Mouse (Mus musculus): ENCODE results near the gene Tjp3. TPM values are rescaled to one million over a fixed set of nuclear protein-coding genes. Genes with fewer than 3 reads are reported as not detected.

Gene Tjp3
- polyA plus RNA-seq, 1 experiment from 2014 or later = 3.2 TPM

GRCm38 (mm10) chr10:81318589-81319329, 27.4 kb upstream of the Tjp3 start:
- H3K9me3 ChIP-seq = no peaks in the 10 kb centered on the region
- peak overlapping the region; percentile 98 for H3K4me3 ChIP-seq (replicated peaks)
- peaks cover 4% of the 10 kb centered on the region; the same call in 1 of the 2 replicates for H3K27me3 ChIP-seq
- H3K4me2 ChIP-seq = peak overlapping the region; percentile 87
- WGBS = 92% methylated on average over 13 of the region's 13 CpGs
- peaks cover 50% of the 10 kb centered on the region for H3K4me1 ChIP-seq (replicated peaks)
- ATAC-seq (ENCODE audit: insufficient number of reproducible peaks, insufficient read depth, low FRiP score, low TSS enrichment, low read depth) = no peak
- peak overlapping the region; percentile 86 for H3K27ac ChIP-seq
- peak overlapping the region; percentile 57; the same call in 1 of the 2 replicates for H3K9ac ChIP-seq (replicated peaks)
- H3K36me3 ChIP-seq = peaks cover 65% of the 10 kb centered on the region

GRCm38 (mm10) chr10:81317273-81317672, 25.9 kb upstream of the Tjp3 start:
- H3K4me2 ChIP-seq = peak overlapping the region; percentile 47
- peak overlapping the region; percentile 53; the same call in 1 of the 2 replicates for H3K27ac ChIP-seq
- H3K4me1 ChIP-seq (replicated peaks) = peaks cover 43% of the 10 kb centered on the region
- no peak for ATAC-seq (ENCODE audit: insufficient number of reproducible peaks, insufficient read depth, low FRiP score, low TSS enrichment, low read depth)
- peaks cover 4% of the 10 kb centered on the region; the same call in 1 of the 2 replicates for H3K27me3 ChIP-seq
- peaks cover 65% of the 10 kb centered on the region for H3K36me3 ChIP-seq
- 13% methylated on average over 20 of the region's 20 CpGs for WGBS
- H3K9me3 ChIP-seq = no peaks in the 10 kb centered on the region
- H3K4me3 ChIP-seq (replicated peaks) = peak overlapping the region; percentile 16; the same call in 1 of the 2 replicates
- peak overlapping the region; percentile 51 for H3K9ac ChIP-seq (replicated peaks)

GRCm38 (mm10) chr10:81316338-81317060, 25.1 kb upstream of the Tjp3 start:
- peak overlapping the region; percentile 51; the same call in 1 of the 2 replicates for H3K9ac ChIP-seq (replicated peaks)
- 47% methylated on average over 16 of the region's 16 CpGs for WGBS
- H3K4me3 ChIP-seq (replicated peaks) = peak overlapping the region; percentile 16; the same call in 1 of the 2 replicates
- peak overlapping the region; percentile 47 for H3K4me2 ChIP-seq
- peaks cover 35% of the 10 kb centered on the region for H3K4me1 ChIP-seq (replicated peaks)
- peaks cover 71% of the 10 kb centered on the region for H3K36me3 ChIP-seq
- H3K27me3 ChIP-seq = peaks cover 4% of the 10 kb centered on the region; the same call in 1 of the 2 replicates
- H3K27ac ChIP-seq = 0 out of 2 replicates have a peak overlapping the region, but pooled peaks have one; percentile 53
- H3K9me3 ChIP-seq = no peaks in the 10 kb centered on the region
- ATAC-seq (ENCODE audit: insufficient number of reproducible peaks, insufficient read depth, low FRiP score, low TSS enrichment, low read depth) = no peak

- H3K27ac ChIP-seq = no peak overlapping the region
- peaks cover 80% of the 10 kb centered on the region for H3K36me3 ChIP-seq
- no peak for ATAC-seq (ENCODE audit: insufficient number of reproducible peaks, insufficient read depth, low FRiP score, low TSS enrichment, low read depth)
- peaks cover 4% of the 10 kb centered on the region; the same call in 1 of the 2 replicates for H3K27me3 ChIP-seq
- H3K9me3 ChIP-seq = no peaks in the 10 kb centered on the region
- H3K4me2 ChIP-seq = no peak overlapping the region
- no peak overlapping the region for H3K4me3 ChIP-seq (replicated peaks)
- H3K4me1 ChIP-seq (replicated peaks) = peaks cover 35% of the 10 kb centered on the region
- no peak overlapping the region for H3K9ac ChIP-seq (replicated peaks)
- WGBS = 94% methylated on average over 16 of the region's 16 CpGs
These were observed 24.2 kb upstream of the Tjp3 start for GRCm38 (mm10) chr10:81315587-81315986.

DNA sequence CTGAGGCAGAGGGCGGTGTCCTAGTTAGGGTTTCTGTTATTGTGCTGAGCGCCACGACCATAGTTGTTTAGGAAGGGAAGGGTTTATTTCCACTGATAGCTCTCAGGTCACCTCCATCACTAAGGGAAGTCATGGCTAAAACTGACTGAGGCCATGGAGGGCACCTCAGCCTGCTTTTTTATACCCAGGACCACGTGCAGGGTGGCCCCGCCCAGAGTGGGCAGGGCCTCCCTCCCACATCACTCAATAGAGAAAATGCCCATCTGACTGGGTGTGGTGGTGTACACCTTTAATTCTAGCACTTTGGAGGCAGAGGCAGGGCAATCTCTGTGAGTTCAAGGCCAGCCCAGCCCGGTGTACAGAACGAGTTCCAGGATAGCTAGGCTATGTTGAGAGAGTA, 22.8 kb upstream of the Tjp3 start:
- no peak overlapping the region for H3K27ac ChIP-seq
- H3K4me1 ChIP-seq (replicated peaks) = peaks cover 28% of the 10 kb centered on the region
- no peak overlapping the region for H3K4me2 ChIP-seq
- no peak overlapping the region for H3K4me3 ChIP-seq (replicated peaks)
- no peak for ATAC-seq (ENCODE audit: insufficient number of reproducible peaks, insufficient read depth, low FRiP score, low TSS enrichment, low read depth)
- H3K9me3 ChIP-seq = no peaks in the 10 kb centered on the region
- peaks cover 94% of the 10 kb centered on the region for H3K36me3 ChIP-seq
- H3K9ac ChIP-seq (replicated peaks) = no peak overlapping the region
- WGBS = 79% methylated on average over 7 of the region's 7 CpGs
- peaks cover 4% of the 10 kb centered on the region; the same call in 1 of the 2 replicates for H3K27me3 ChIP-seq

DNA sequence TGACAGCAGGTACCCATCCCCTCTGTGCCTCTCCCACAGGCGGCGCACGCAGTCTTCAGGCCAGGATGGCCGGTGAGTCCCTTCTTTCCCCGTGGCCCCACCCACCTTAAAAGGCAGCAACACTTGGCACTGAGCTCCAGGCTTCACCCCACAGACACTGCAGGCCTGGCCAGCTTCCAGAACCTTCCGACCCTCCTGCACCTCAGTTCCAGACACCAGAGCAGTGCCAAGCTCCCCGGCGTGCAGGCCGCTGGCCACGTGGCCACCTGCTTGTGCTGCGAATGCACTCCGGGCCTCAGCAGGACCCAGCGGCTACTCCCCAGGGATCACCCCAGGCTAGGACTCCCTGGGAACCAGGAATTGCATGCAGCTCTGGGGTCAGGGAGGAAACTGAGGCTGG, 22.2 kb upstream of the Tjp3 start:
- WGBS = 97% methylated on average over 13 of the region's 13 CpGs

DNA sequence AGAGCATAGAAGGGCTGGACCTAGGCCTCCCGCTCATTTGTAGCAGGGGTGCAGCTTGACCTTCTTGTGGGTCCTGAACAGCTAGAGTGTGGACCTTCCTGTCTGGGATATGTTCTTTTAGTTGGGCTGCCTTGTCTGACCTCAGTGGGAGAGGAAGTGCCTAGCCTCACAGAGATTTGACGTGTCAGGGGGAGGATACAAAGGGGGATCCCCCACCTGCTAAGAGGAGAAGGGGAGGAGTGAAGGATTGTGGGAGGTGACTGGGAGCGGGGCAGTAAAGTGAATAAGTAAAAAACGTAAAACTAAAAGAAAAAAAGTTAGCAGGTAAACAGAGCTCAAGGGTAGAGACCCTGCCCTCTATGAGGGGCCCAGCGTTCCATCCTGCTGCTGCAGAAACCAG, 18.2 kb upstream of the Tjp3 start:
- Histone ChIP-seq H3K9me3 (no peaks in the 10 kb centered on the region), H3K4me1 (replicated peaks) (0 out of 2 replicates have a peak, but pooled peaks cover 5% of the 10 kb centered on the region), H3K4me3 (replicated peaks) (no peak overlapping the region), H3K27ac (no peak overlapping the region), H3K27me3 (no peaks in the 10 kb centered on the region), H3K4me2 (no peak overlapping the region), H3K36me3 (peaks cover 97% of the 10 kb centered on the region), H3K9ac (replicated peaks) (no peak overlapping the region)
- no peak for ATAC-seq (ENCODE audit: insufficient number of reproducible peaks, insufficient read depth, low FRiP score, low TSS enrichment, low read depth)
- 87% methylated on average over 5 of the region's 5 CpGs for WGBS

More for the DNA sequence above, 22.2 kb upstream of the Tjp3 start:
- Histone ChIP-seq H3K27ac (no peak overlapping the region), H3K9me3 (no peaks in the 10 kb centered on the region), H3K36me3 (peaks cover 96% of the 10 kb centered on the region), H3K27me3 (peaks cover 4% of the 10 kb centered on the region; the same call in 1 of the 2 replicates), H3K4me1 (replicated peaks) (peaks cover 22% of the 10 kb centered on the region), H3K4me2 (no peak overlapping the region), H3K4me3 (replicated peaks) (no peak overlapping the region), H3K9ac (replicated peaks) (no peak overlapping the region)
- no peak for ATAC-seq (ENCODE audit: insufficient number of reproducible peaks, insufficient read depth, low FRiP score, low TSS enrichment, low read depth)

DNA sequence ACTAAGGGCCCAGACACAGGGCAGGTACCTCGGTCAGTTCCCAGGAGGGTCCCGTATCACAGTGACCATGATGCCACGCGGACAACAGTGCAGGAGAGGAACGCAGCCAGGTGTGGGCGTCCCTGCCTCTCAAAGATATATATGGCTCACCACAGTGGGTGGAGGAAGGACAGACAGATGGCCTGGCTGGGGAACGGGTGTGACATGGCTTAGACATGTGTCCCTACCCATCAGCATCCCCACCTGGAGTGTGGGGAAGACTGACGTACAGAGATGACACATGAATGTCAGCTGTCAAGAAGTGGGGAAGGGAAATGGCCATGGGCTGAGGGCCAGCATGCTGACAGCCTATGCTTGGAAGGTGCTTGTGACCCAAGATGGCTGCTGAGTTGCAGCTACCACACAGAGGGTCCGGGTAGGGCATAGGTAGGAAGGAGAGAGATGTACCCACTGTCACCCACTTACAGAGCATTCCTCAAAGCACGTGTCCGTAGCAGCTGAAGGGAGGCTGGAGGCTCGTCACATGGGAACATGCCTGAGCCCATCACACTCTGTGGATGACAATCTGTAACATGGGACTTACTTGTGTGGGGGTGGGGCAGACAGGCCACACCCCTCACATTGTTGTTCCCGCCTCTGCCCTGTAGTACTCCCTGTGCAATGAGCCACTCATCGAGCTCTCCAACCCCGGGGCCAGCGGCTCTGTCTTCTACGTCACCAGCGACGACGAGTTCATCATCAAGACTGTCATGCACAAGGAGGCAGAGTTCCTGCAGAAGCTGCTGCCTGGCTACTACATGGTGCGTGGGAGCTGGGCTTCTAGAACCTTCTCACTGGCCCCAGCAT, 15.7 kb upstream of the Tjp3 start:
- Histone ChIP-seq H3K27ac (no peak overlapping the region), H3K4me3 (replicated peaks) (no peak overlapping the region), H3K9ac (replicated peaks) (no peak overlapping the region), H3K36me3 (peaks cover 72% of the 10 kb centered on the region), H3K4me1 (replicated peaks) (peaks cover 17% of the 10 kb centered on the region; the same call in 1 of the 2 replicates), H3K9me3 (no peaks in the 10 kb centered on the region), H3K4me2 (no peak overlapping the region), H3K27me3 (no peaks in the 10 kb centered on the region)
- WGBS = 91% methylated on average over 21 of the region's 21 CpGs
- ATAC-seq (ENCODE audit: insufficient number of reproducible peaks, insufficient read depth, low FRiP score, low TSS enrichment, low read depth) = no peak

GRCm38 (mm10) chr10:81306173-81306668, 14.8 kb upstream of the Tjp3 start:
- no peak overlapping the region for H3K4me2 ChIP-seq
- peaks cover 63% of the 10 kb centered on the region for H3K36me3 ChIP-seq
- WGBS = 92% methylated on average over 12 of the region's 12 CpGs
- no peak overlapping the region for H3K9ac ChIP-seq (replicated peaks)
- no peak for ATAC-seq (ENCODE audit: insufficient number of reproducible peaks, insufficient read depth, low FRiP score, low TSS enrichment, low read depth)
- H3K27ac ChIP-seq = no peak overlapping the region
- H3K9me3 ChIP-seq = no peaks in the 10 kb centered on the region
- peaks cover 20% of the 10 kb centered on the region; the same call in 1 of the 2 replicates for H3K4me1 ChIP-seq (replicated peaks)
- no peak overlapping the region for H3K4me3 ChIP-seq (replicated peaks)
- no peaks in the 10 kb centered on the region for H3K27me3 ChIP-seq

DNA sequence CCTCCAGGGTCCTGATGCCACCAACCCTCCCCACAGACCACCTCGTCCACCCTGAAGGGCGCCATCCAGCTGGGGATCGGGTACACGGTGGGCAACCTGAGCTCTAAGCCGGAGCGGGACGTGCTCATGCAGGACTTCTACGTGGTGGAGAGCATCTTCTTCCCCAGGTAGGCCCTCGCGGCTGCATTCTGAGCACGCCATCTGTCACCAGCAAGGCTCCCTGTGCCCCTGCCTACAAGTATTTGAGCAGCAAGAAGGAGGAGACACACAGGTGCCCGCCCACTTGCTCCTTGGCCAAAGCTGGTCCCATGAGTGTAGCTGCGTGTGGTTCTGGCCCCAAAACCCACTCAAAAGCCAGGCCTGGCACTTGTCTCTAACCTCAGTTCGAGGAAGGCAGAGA, 14.3 kb upstream of the Tjp3 start:
- Histone ChIP-seq H3K36me3 (peaks cover 58% of the 10 kb centered on the region), H3K4me3 (replicated peaks) (no peak overlapping the region), H3K9ac (replicated peaks) (no peak overlapping the region), H3K9me3 (no peaks in the 10 kb centered on the region), H3K27ac (no peak overlapping the region), H3K27me3 (no peaks in the 10 kb centered on the region), H3K4me2 (no peak overlapping the region), H3K4me1 (replicated peaks) (peaks cover 24% of the 10 kb centered on the region; the same call in 1 of the 2 replicates)
- WGBS = 94% methylated on average over 14 of the region's 14 CpGs
- no peak for ATAC-seq (ENCODE audit: insufficient number of reproducible peaks, insufficient read depth, low FRiP score, low TSS enrichment, low read depth)

Measured in limb, embryonic 12.5 days (tissue).